Mouse (Mus musculus) intestine, embryonic 16.5 days (tissue): ENCODE data around the gene Syndig1l. TPM values are rescaled to one million over a fixed set of nuclear protein-coding genes. Genes with fewer than 3 reads are reported as not detected.

ENCODE experiments used
- ATAC-seq: fragments of 200-750 bp; cut with Nextera tagmentation; 2 replicates; pipeline ENCODE4 v1.8.0; 2017; ENCODE audit warnings: moderate TSS enrichment, moderate library complexity
- H3K27ac ChIP-seq: fragments of 300-500 bp; sonication (generic); 2 replicates; pipeline ENCODE4 v1.5.1; 2014; ENCODE audit warnings: mild to moderate bottlenecking, low read length
- H3K27me3 ChIP-seq: fragments of 300-500 bp; sonication (generic); replicated peaks from 2 replicates; pipeline ENCODE4 v1.6.1; 2014; ENCODE audit warnings: low read length, control low read depth, mixed read lengths; ENCODE audit not compliant: control insufficient read depth, insufficient read depth
- H3K36me3 ChIP-seq: fragments of 300-500 bp; sonication (generic); 2 replicates; pipeline ENCODE4 v1.6.1; 2014; ENCODE audit warnings: low read length, control low read depth; ENCODE audit not compliant: control insufficient read depth, insufficient read depth
- H3K4me1 ChIP-seq: fragments of 300-500 bp; sonication (generic); 2 replicates; pipeline ENCODE4 v1.6.1; 2014; ENCODE audit warnings: low read length, control low read depth, mixed read lengths; ENCODE audit not compliant: control insufficient read depth, insufficient read depth
- H3K4me2 ChIP-seq: fragments of 300-500 bp; sonication (generic); 2 replicates; pipeline ENCODE4 v1.6.1; 2014; ENCODE audit warnings: low read depth, low read length, control low read depth
- H3K4me3 ChIP-seq: fragments of 300-500 bp; sonication (generic); 2 replicates; pipeline ENCODE4 v1.5.1; 2014; ENCODE audit warnings: mild to moderate bottlenecking, low read length
- H3K9ac ChIP-seq: fragments of 300-500 bp; sonication (generic); 2 replicates; pipeline ENCODE4 v1.6.1; 2014; ENCODE audit warnings: low read depth, low read length
- H3K9me3 ChIP-seq: fragments of 300-500 bp; sonication (generic); 2 replicates; pipeline ENCODE4 v1.6.1; 2016; ENCODE audit warnings: low read length, control low read depth; ENCODE audit not compliant: control insufficient read depth
- WGBS: fragments of 180-500 bp; shearing (Covaris S2); extraction: QIAGEN DNeasy Blood & Tissue Kit; methylation state at CpG from one replicate; pipeline ENCODE4 v1.1.7; 2014; 5-methylcytosine and 5-hydroxymethylcytosine counted together
- polyA plus RNA-seq: library from polyadenylated mRNA; unstranded; fragments of >200 nt; fragmentation: Nextera tagmentation; extraction: Ambion mirVana; gene quantifications from 2 replicates; pipeline ENCODE4 v1.2.1, GENCODE M21; 2015

Gene Syndig1l
- polyA plus RNA-seq, 1 experiment from 2014 or later: 0.05 TPM

GRCm38 (mm10) chr12:84687531-84687930 lies 11.1 kb downstream of the Syndig1l start:
- H3K27ac ChIP-seq: no peak overlapping the region
- no peaks in the 10 kb centered on the region for H3K9me3 ChIP-seq
- WGBS: 78% methylated on average over 4 of the region's 4 CpGs
- no peaks in the 10 kb centered on the region for H3K27me3 ChIP-seq
- no peak overlapping the region for H3K4me2 ChIP-seq
- no peak overlapping the region for H3K9ac ChIP-seq
- no peak for ATAC-seq
- no peaks in the 10 kb centered on the region for H3K36me3 ChIP-seq
- H3K4me1 ChIP-seq: no peaks in the 10 kb centered on the region
- H3K4me3 ChIP-seq: no peak overlapping the region

DNA sequence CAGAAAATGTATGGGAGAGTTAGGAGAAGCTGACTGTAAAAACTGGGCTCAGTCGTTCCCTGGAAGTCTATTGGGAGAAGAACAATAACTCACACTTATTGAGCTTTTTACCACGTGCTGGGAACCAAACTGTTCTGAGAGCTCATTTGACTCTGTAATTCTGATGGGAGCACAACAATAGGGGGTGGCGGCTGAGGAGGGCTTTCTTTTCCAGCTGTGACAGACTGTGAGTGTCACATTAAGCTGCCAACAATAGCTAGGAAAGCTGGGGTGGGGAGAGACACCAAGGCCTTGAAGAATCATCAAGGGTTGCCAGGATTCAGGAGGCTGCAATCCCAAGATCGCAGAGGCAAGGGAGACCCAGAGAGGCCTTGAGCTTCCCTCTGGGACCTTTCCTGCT lies 12.5 kb downstream of the Syndig1l start:
- Histone ChIP-seq H3K9ac (no peak overlapping the region), H3K27ac (no peak overlapping the region), H3K27me3 (no peaks in the 10 kb centered on the region), H3K36me3 (no peaks in the 10 kb centered on the region), H3K4me1 (no peaks in the 10 kb centered on the region), H3K4me2 (no peak overlapping the region), H3K9me3 (no peaks in the 10 kb centered on the region), H3K4me3 (no peak overlapping the region)
- WGBS: 43% methylated on average over 4 of the region's 4 CpGs
- ATAC-seq: no peak

GRCm38 (mm10) chr12:84684569-84684968 lies 14.1 kb downstream of the Syndig1l start:
- no peaks in the 10 kb centered on the region for H3K9me3 ChIP-seq
- H3K9ac ChIP-seq: no peak overlapping the region
- no peak for ATAC-seq
- H3K27me3 ChIP-seq: no peaks in the 10 kb centered on the region
- no peak overlapping the region for H3K4me2 ChIP-seq
- H3K36me3 ChIP-seq: no peaks in the 10 kb centered on the region
- no peak overlapping the region for H3K4me3 ChIP-seq
- no peaks in the 10 kb centered on the region for H3K4me1 ChIP-seq
- WGBS: 62% methylated on average over 7 of the region's 7 CpGs
- H3K27ac ChIP-seq: no peak overlapping the region

GRCm38 (mm10) chr12:84676011-84676410 lies 22.6 kb downstream of the Syndig1l start:
- no peak overlapping the region for H3K4me3 ChIP-seq
- ATAC-seq: no peak
- peaks cover 3% of the 10 kb centered on the region; the same call in 1 of the 2 replicates for H3K27me3 ChIP-seq
- H3K27ac ChIP-seq: no peak overlapping the region
- no peak overlapping the region for H3K4me2 ChIP-seq
- 68% methylated on average over 3 of the region's 3 CpGs for WGBS
- no peak overlapping the region for H3K9ac ChIP-seq
- no peaks in the 10 kb centered on the region for H3K36me3 ChIP-seq
- no peaks in the 10 kb centered on the region for H3K4me1 ChIP-seq
- H3K9me3 ChIP-seq: no peaks in the 10 kb centered on the region

DNA sequence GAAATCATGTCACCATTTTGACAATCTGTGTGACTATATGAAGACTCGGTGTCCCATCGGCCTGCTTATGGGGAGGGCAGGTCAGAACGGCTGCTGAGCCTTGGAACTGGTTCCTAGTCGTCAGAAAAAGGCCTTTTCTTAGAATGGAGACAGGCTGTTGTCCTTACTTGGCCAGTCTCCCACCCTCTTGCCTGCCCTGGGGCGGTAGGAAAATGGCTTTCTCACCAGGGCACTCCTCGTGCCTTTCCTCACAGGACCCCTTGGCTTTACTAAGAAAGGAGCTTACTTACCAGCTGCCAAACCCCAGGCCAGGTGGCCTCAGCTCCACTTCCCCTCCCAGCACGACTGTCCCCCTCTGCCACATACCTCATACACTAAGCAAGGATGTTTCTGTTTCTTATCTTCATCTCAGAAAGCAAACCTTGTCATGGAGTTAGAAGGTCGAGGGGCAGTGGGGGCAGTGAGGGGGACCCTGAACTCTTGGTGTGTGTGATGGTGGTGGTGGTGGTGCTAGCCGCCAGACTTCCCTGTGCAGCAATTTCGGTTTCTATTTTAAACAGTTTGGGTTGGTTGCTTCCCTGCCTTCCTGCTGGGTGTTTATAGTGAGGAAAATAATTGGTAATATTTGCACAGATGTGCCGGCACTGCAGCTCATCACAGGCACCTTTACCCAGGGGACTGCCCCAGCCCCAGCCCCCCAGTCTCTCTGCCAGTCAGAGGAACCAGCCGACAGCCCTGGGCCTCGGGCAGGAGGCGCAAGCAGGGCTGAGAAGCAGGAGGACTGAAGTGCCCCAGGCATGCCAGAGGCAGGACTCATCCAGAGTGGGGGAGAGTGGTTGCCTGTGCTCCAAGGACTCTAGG lies 23.7 kb downstream of the Syndig1l start:
- WGBS: 29% methylated on average over 14 of the region's 14 CpGs
- H3K4me3 ChIP-seq: no peak overlapping the region

DNA sequence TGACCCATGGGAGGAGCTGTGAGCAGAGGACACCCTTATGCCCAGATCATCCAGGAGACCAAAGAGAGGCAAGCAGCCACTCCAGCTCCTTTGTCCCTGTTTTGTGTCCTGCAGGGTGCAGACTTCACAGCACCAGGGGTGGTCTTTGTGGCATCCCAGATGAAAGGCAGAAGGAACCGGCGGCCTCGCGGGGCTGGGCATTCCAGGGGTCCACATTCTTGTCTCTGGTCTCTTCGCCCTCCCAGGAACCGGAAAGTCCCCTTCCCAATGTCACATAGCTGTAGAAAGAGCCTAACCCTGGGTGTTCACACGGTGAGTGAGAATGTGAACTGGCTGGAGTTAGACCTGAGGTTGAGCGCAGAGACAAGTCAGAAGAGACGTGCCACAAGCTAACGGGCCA lies 27.0 kb downstream of the Syndig1l start:
- Histone ChIP-seq H3K27me3 (peaks cover 3% of the 10 kb centered on the region; the same call in 1 of the 2 replicates), H3K4me1 (no peaks in the 10 kb centered on the region), H3K4me2 (no peak overlapping the region), H3K9me3 (no peaks in the 10 kb centered on the region), H3K27ac (no peak overlapping the region), H3K36me3 (no peaks in the 10 kb centered on the region), H3K9ac (no peak overlapping the region), H3K4me3 (no peak overlapping the region)
- no peak for ATAC-seq
- WGBS: 22% methylated on average over 10 of the region's 10 CpGs

More for the DNA sequence above, 23.7 kb downstream of the Syndig1l start:
- Histone ChIP-seq H3K27me3 (peaks cover 3% of the 10 kb centered on the region; the same call in 1 of the 2 replicates), H3K9ac (no peak overlapping the region), H3K36me3 (no peaks in the 10 kb centered on the region), H3K27ac (no peak overlapping the region), H3K9me3 (no peaks in the 10 kb centered on the region), H3K4me1 (no peaks in the 10 kb centered on the region), H3K4me2 (no peak overlapping the region)
- ATAC-seq: no peak

DNA sequence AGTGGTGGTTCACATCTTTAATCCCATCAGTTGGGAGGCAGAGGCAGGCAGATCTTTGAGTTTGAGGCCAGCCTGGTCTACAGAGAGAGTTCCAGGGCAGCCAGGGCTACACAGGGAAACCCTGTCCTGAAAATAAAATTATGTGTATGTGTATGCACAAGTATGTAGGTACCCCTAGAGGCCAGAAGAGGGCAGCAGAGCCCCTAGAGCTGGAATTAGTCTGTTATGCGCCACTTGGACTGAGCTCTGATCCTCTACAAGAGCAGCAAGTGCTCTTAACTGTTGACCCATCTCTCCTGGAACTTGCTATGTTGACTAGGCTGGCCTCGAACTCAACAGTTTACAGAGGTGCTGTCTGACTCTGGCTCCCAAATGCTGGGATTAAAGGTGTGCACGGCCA lies 28.1 kb downstream of the Syndig1l start:
- no peaks in the 10 kb centered on the region for H3K36me3 ChIP-seq
- no peaks in the 10 kb centered on the region for H3K9me3 ChIP-seq
- H3K4me1 ChIP-seq: no peaks in the 10 kb centered on the region
- H3K27ac ChIP-seq: no peak overlapping the region
- no peak for ATAC-seq
- WGBS: 88% methylated on average over 3 of the region's 3 CpGs
- H3K4me2 ChIP-seq: no peak overlapping the region
- no peak overlapping the region for H3K9ac ChIP-seq
- peaks cover 3% of the 10 kb centered on the region; the same call in 1 of the 2 replicates for H3K27me3 ChIP-seq
- H3K4me3 ChIP-seq: no peak overlapping the region

GRCm38 (mm10) chr12:84653912-84654311 lies 44.7 kb downstream of the Syndig1l start:
- Histone ChIP-seq H3K27me3 (no peaks in the 10 kb centered on the region), H3K4me2 (no peak overlapping the region), H3K27ac (no peak overlapping the region), H3K4me3 (no peak overlapping the region), H3K9me3 (no peaks in the 10 kb centered on the region), H3K4me1 (no peaks in the 10 kb centered on the region), H3K36me3 (no peaks in the 10 kb centered on the region), H3K9ac (no peak overlapping the region)
- 22% methylated on average over 3 of the region's 3 CpGs for WGBS
- no peak for ATAC-seq

DNA sequence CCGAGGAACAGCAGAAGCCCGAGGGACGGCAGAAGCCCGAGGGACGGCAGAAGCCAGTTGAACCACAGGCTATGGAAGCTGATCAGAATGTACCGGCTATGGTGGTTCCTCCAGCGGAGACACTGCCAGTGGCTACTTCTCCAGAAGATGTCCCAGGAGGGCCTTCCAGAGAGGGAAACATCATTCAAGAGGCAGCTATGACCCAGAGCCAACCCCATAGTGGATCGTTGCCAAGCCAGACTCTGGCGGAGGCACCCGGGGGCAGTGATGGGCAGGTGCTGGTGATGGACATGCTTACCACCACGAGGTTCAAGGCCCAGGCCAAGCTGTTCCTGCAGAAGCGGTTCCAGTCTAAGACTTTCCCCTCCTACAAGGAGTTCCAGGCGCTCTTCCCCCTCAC lies 48.4 kb downstream of the Syndig1l start:
- no peaks in the 10 kb centered on the region for H3K27me3 ChIP-seq
- H3K27ac ChIP-seq: no peak overlapping the region
- H3K9me3 ChIP-seq: no peaks in the 10 kb centered on the region
- H3K4me3 ChIP-seq: no peak overlapping the region
- no peaks in the 10 kb centered on the region for H3K36me3 ChIP-seq
- H3K4me1 ChIP-seq: no peaks in the 10 kb centered on the region
- WGBS: 80% methylated on average over 13 of the region's 13 CpGs
- H3K9ac ChIP-seq: no peak overlapping the region
- H3K4me2 ChIP-seq: no peak overlapping the region
- ATAC-seq: no peak
